8 mouse cellular contexts compared by ENCODE assay signal in genomic region chr3:97158611-97159508, GRCm38 (mm10). TPM values are rescaled to one million over a fixed set of nuclear protein-coding genes. Genes with fewer than 3 reads are reported as not detected.
DNase-seq lines count a peak whose midpoint lies in the region; ATAC-seq lines count a peak whose summit lies in the region.

Gene Acp6, plus strand, starts transcription at chr3:97158777.

- peak within 1 kb of the TSS; percentile 67 for H3K4me3 ChIP-seq in hindbrain, embryonic 16.5 days (ENCODE audit: low read length)
- H3K4me3 ChIP-seq in macrophage (ENCODE audit: inconsistent target), result peak within 1 kb of the TSS; percentile 79

- H3K4me1 ChIP-seq in hindbrain, embryonic 16.5 days (ENCODE audit: control insufficient read depth, insufficient read depth, low read depth, low read length), result peaks cover 2% of the 10 kb centered on the region

- peak within 1 kb of the TSS; percentile 74 for H3K9ac ChIP-seq in hindbrain, embryonic 16.5 days (ENCODE audit: low read depth, low read length)

- peak; percentile 85 for DNase-seq in T-cell, adult 2 months (ENCODE audit: low spot score)
- peak; percentile 87 to 88 for DNase-seq in cerebellum, postnatal 36 days
- DNase-seq in gastrocnemius, adult 18-20 months (ENCODE audit: low spot score), result peak; percentile 96
- DNase-seq in left cerebral cortex, adult 18-20 months (ENCODE audit: low spot score in 2 of 2), result peak; percentile 88 to 89
- peak; percentile 94 for DNase-seq in right cerebral cortex, adult 18-20 months
- peak; percentile 53 for DNase-seq in urinary bladder, postnatal 10 days (ENCODE audit: low spot score)

- no peaks in the 10 kb centered on the region for H3K36me3 ChIP-seq in hindbrain, embryonic 16.5 days (ENCODE audit: control insufficient read depth, insufficient read depth, low read length)
- H3K36me3 ChIP-seq in macrophage (ENCODE audit: inconsistent target), result no peaks in the 10 kb centered on the region

- H3K27ac ChIP-seq in hindbrain, embryonic 16.5 days (ENCODE audit: low read depth, low read length), result peak within 1 kb of the TSS; percentile 61; the same call in 1 of the 2 replicates
- H3K27ac ChIP-seq in macrophage, result peak within 1 kb of the TSS; percentile 56

- under 1% methylated on average over 54 of the region's 54 CpGs for WGBS in hindbrain, embryonic 16.5 days
- under 1% methylated on average over 51 of the region's 54 CpGs for WGBS in macrophage (ENCODE audit: missing documents)

- peak within 1 kb of the TSS; percentile 74 for H3K4me2 ChIP-seq in hindbrain, embryonic 16.5 days (ENCODE audit: low read length)

- H3K27me3 ChIP-seq in hindbrain, embryonic 16.5 days (replicated peaks; ENCODE audit: control insufficient read depth, insufficient read depth, low read length), result no peaks in the 10 kb centered on the region

- H3K9me3 ChIP-seq in hindbrain, embryonic 16.5 days (ENCODE audit: control insufficient read depth, low read length), result no peaks in the 10 kb centered on the region

- peak; percentile 96 for ATAC-seq in hindbrain, embryonic 16.5 days

- H3K79me2 ChIP-seq in macrophage (ENCODE audit: inconsistent target), result peaks cover 15% of the 10 kb centered on the region; the same call in 1 of the 2 replicates

RNA-seq across cellular contexts. Expression of gene Acp6, which starts in this region (rescaled TPM):
- total RNA-seq in gastrocnemius, adult 18-20 months (2021), result 10 to 100 TPM; 22.1 to 22.2 TPM
- polyA plus RNA-seq in hindbrain, embryonic 16.5 days (2015; fragmentation: Nextera tagmentation; extraction: Ambion mirVana), result 22.1 and 24.2 TPM in 2 replicates
- 10 to 100 TPM; 23.4 to 33.5 TPM for total RNA-seq in left cerebral cortex, adult 18-20 months (2021)
- total RNA-seq in macrophage (2018; cell fraction: chromatin; rRNA removed), result 100 to 1,000 TPM in 1 of 26 experiments, 10 to 100 TPM in 24, 1 to 10 TPM in 1; 6.9 to 105 (median 42.1) TPM
- 10 to 100 TPM in 13 of 26 experiments, 1 to 10 TPM in 13; 6.8 to 14.1 (median 10.0) TPM for total RNA-seq in macrophage (2018; cell fraction: cytosol; rRNA removed)
- 10 to 100 TPM in 20 of 26 experiments, 1 to 10 TPM in 6; 6.4 to 99.0 (median 25.3) TPM for total RNA-seq in macrophage (2018; cell fraction: nucleus; rRNA removed)
- polyA plus RNA-seq in macrophage (2018), result 14.7 to 15.9 TPM (median 15.0 TPM) in 3 replicates

Comparison
In these comparisons a context has a peak if more than half of its experiments do, and no peak if none do; other contexts are left out.
1. Peak in every context shown above with its lines: DNase-seq, ATAC-seq, H3K4me3 ChIP-seq and H3K27ac ChIP-seq.